Mouse (Mus musculus) spleen, postnatal 10 days (tissue): Measurements from ENCODE around the gene Pet2.

Experiments used
- DNase-seq, 2 experiments: peaks; one replicate each; pipeline ENCODE4 v3.0.0; 2021 to 2022; ENCODE audit warnings: low spot score in 2 of 2

Pet2 gene

DNA sequence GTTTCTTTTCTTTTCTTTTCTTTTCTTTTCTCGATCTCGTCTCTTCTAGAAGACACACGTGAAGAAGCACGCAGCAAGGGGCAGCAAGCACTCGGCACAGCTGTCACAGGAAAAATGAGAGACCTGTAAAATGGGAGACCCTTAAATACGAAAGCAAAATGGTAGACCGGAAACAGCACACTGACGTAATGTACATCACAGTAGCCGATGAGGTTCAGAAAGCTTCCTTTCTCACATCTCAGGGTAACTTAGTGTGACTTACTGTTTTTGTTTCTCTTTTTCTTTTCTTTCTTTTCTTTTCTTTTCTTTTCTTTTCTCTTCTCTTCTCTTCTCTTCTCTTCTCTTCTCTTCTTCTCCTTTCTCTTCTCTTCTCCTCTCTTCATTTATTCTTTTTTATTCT lies at the start of gene Pet2:
Gene Pet2 (minus strand): TSS at position 101 of the 400 bp plus-strand sequence.
- DNase-seq: no peak
